Mouse (Mus musculus) liver, adult 2 months (tissue): ENCODE data around the gene Sec63.

ENCODE experiments used
- CTCF ChIP-seq: fragments of 200-500 bp; IDR thresholded peaks from 2 replicates; pipeline ENCODE4 v1.5.1; 2011; ENCODE audit warnings: low read depth, low read length, control low read depth
- POLR2A ChIP-seq: fragments of 200-500 bp; IDR thresholded peaks from 2 replicates; pipeline ENCODE4 v1.6.1; 2011; ENCODE audit warnings: low read length, control low read depth; ENCODE audit not compliant: insufficient read depth; ENCODE audit errors: extremely low read depth

DNA sequence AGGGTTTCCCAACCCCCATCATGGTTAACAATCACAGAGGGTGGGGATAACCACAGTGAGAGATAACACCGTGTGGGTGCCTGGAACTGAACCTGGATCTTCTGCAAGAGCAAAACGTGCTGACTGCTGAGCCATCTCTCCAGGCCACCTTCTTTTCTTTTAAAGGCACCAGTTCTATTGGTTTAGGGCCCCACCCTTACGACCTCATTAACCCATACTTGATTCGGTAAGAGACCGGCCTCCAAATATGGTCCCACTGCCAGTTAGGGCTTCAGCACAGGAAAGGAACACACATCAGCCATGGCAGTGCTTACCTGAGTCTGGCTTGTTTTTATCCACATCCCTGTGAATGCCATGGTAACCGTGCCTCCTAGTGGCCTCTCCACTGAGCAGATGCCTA lies 108.2 kb downstream of the Sec63 start:
- TF ChIP-seq CTCF (no peak), POLR2A (no peak)
